Mouse (Mus musculus) embryo, embryonic 11 days (tissue): Measurements from ENCODE around the gene Arxes2.
"Not testable (repeated sequence)": the region's sequence is repeated elsewhere in the genome, so short reads cannot be mapped to it uniquely, and the experiment has no call there.

Experiments
- DNase-seq: peaks from one replicate; pipeline ENCODE4 v3.0.0-alpha.2; 2015

Arxes2 gene

GRCm38 (mm10) chrX:135993664-135994119 lies at the start of gene Arxes2:
TSS of gene Arxes2 (plus strand) at chrX:135993824.
- DNase-seq = not testable (repeated sequence)

DNA sequence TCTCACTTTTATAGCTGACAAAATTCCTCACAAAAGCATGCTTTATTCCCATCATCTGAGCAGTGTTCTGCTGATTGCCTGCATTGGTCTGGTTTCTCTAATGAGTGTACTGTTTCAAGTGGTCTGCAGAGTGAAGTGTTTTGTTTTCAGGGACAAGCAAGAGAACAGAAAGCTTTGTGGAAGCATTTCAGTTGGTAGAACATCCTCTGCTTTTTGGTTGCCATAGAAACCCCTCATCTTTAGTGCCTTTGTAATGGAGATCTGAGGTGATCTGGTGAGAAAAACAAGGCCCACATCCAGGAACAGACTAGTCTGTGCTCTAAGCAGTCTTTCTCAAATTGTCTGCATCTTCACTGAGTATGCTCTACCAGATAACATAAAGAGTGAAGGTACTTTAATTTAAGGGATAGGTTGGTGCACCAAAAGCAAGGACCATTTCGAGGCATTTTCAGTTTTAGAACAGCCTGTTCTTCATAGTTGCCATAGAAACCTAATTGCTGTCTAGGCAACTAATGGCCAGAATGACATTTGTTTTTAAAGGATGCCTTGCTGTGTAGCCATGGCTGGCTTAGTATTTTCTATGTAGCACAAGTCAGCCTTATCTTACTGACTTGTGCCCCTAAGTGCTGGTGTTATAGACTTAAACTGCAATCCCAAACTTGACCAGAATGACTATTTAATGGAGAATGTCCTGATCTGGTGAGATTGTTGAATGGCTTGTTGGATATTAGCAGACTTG lies 44.8 kb upstream of the Arxes2 start:
- peak; percentile 6 for DNase-seq

DNA sequence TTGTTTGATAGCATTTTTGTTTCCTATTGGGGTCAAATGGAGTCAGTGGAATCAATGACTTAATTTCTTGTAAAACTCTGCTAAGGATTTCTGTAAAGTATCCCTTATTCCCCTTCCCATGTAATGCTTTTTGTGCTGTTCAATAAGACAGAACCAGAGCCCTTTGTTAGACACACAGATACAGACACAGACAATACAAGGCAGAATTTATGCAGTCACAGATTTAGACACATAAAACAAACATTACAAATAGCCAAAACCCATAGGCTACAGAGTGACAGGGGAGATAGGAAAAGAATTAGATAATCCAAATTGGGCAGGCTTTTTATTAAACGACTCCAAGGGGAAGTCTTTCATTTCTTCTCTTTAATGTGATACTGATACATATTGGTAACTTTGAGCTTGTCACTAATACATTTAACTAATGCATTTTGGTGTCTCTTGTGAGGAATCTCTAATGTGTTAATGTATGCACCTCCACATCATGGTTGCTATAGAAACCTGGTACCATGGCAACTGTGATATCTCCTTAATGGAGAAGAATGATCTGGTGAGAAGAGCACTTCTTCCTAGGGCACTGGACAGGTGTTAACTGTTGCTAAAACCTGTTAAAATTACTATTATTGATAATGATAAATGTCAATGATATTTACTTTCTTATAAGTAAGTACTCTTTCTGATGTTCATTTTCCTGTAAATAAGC lies 36.5 kb upstream of the Arxes2 start:
- no peak for DNase-seq

- DNase-seq = no peak
These were observed 35.9 kb upstream of the Arxes2 start for GRCm38 (mm10) chrX:135957691-135958081.

DNA sequence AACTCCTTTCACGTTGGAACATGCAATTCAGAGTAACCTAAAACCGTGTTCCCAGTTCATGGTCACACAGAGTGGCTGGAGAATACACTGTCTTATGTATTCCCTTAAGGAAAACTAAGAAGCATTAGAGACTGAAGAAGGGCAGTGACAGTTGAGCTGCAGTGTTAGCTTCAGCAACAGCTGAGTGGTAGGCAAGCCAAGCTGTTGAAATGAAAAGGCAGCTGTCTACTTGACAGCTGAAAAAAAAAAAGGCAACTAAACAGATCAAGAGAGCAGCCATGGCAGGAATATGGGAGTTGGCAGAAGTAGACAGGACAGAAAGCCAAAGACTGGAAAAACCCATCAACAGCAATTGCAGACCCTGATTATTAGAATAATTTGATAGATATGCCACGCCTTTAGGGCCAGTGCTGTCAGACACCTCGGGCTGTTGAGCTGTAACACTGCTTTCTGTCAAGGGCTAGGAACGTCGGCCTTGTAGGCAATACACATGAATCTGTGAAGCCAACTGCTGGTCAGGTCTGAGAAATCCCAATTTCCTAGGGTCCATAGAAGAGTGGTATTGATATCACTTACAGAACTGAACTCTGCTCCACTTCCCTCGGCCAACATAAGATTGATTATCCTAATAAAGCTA lies 34.9 kb upstream of the Arxes2 start:
- no peak for DNase-seq

DNA sequence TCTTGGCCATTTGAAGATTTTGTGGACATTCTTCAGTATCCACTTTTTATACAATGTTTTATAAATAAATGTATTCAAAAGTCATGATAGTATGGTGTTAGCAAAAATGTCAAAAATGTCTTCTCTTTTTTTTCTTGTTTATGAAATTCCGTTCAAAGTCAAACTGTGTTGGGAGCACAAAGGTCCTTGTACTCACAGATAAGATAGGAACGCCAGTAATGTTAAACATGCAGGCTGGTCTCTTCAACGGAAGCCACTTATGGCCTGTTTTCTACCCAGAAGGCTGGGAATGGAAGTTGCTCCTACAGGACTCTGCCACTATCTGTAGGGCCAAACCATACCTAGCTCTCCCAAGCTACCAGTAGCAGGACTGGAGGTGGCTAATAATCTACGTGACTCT lies 34.1 kb upstream of the Arxes2 start:
- DNase-seq = no peak

DNA sequence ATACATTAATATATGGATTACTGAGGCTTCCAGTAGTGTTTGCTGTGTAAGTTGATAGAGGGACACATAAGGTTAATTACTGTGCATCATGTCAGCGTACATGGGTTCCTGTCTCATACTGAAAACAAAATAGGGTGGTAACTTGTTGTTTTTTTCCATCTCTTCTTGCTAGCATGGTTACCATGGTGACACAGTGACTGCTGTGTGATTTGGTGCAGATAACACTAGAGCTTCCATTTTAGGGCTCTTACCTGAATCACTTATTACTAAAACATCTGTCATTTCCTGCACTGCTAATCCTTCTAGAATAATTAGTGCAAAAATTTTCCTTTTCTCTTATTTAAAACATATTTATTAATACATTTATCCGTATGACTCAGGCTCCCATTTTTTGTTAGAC lies 31.3 kb upstream of the Arxes2 start:
- no peak for DNase-seq

- no peak for DNase-seq
These were observed 30.5 kb upstream of the Arxes2 start for GRCm38 (mm10) chrX:135963130-135963529.

DNA sequence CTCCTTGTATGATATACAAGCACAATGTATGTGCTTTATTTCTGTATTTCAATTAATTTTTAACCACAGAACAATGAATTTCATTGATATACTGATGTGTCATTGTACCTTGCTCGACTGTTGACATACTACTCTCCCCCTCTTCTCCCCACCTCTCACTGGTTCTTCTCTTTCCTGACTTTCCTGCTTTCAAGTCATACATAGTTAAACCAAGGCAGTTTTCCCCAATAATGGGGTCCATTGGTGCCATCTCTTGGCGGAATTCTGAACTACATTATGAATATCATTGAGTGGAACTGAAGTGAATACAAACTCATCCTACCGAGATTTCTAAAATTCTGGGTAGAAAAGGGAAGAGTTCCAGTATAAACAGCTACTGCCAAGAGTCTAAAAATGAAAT lies 30.0 kb upstream of the Arxes2 start:
- peak; percentile 66 for DNase-seq

DNA sequence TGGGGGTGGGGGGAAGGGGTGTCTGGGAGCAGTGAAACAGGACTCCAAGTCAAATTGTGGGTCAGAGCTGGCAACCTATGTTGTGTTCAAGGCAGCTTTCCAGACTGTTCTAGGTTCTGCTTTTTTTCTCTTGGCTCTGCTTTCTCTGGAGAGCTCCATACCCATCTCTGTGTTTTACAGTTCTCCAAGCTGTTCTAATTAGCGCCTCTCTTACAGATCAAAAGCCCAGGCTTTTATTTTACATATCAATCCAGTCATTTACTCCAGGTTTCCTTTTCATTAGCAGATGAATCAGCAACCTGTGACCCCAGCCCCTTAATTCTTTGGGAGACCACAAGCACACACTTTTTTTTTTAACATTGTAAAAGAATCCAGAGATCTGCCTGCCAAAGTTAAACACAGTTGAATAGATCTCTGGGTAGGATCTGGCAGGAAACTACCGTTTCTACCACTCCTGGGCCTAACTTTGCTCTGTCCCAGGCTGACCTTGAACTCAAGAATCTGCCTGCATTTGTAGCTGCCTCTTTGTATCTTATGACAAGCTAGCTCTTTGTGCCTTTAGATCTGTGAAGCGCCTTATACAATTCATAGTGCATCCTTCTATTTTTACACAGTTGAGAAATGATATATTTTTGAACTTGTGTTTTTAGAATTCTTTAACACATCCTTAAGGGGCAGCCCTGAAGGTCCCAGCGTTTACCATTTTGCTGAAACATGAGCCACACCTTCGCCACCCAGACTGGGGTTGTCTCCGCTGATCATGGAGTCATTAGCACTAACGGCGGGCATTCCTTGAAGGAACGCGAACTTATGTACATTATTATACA lies 19.8 kb upstream of the Arxes2 start:
- DNase-seq = no peak

DNA sequence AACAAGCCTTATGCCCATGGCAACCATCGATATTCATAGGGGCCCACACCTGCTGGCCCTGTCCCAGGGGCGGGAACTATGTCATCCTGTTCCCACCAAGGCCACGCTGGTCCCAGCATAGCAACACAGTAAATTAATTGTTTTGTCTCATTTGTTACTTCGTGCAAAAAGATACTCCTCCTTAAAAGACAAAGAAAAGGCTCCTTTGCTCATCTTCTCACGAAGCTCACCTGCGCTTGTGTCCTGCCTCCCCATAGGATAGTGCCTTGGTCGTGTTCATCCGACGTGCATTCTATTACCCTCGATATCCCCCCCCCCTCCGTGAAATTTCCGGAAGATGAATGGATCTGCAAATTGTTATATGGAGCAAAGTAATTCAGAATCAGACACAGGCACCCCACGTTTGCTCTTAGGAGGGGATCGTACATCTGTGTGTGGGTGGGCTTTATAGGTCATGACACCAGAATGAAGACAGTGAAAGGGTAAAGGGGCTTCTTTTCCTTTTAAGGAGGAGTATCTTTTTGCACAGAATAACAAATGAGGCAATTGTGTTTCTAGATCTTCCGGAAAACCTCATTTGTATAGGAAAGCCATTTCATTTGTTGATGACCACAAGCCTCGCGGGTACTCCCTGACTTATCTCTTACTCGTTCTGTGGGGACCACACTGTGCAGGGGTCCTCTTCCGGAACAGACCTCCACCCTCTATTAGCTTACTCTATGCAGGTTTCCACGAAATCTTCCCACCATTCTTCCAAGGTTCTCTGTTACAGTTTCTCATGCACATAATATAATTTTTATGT lies 19.0 kb upstream of the Arxes2 start:
- no peak for DNase-seq

DNA sequence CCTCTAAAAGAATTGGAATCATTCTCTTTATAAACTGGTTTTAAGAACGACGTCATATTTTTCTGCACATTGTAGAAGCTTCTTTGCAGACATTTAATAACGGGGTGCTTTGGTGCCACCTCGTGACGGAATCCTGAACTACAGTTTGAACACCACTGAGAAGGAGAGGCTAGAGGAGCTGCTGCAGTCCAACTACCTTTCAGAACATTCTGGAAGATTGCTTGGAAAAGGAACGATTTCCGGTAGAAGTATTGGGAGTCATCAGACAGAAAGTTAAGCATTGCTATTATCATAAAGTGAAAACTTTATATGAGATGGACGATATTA lies 18.4 kb upstream of the Arxes2 start:
- peak; percentile 57 for DNase-seq

DNA sequence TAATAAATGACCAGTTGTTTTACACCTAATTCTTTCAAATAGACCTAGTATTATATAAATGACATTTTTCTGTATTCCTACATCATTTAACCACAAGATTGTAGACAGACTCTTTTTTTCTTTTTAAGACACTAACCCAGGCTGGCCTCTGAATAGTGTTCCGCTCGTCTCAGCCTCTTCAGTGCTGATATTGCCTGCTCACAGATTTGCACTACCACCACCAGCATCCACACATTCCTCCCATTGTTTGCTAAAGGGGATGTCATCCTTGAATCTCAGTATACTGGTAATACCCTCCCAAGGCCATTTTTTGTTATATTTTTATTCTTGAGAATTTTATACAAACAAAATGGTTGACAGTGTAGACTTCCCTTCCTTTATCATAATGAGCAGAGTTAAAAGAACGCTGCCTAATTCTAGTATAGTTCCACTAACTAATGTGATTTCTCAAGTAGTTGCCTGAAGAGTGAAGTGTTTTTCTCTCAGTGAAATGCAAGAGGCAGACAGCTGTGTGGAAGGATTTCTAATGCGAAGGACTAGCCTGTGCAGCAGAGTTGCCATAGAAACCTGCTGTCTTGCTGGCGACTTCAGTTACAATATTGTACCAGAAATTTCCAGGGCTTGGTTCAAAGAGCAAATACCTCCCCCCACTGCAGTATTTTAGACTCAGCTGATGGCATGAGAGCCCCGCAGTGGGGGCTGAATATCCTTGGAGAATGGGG lies 8.9 kb upstream of the Arxes2 start:
- no peak for DNase-seq

- no peak for DNase-seq
These were observed 7.4 kb upstream of the Arxes2 start for GRCm38 (mm10) chrX:135986267-135986666.

DNA sequence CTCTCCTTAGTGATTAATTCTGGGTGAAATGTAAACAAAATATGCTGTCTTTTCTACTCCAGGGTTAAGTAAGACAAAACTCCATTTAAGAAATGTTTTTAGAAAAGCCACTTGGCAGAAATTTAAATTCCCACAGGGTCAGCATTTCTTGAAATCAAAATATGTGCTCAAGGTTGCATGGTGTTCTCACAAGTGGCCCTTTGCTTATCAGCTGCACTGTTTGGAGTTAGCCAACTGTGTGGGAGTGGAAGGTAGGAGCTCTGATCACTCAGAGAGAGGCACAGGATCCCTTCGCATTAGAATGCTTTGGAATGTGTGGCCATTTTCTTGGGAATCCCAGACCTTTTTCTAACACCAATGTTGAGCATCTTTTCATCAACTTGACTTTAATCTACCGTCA lies 3.0 kb upstream of the Arxes2 start:
- DNase-seq = no peak

DNA sequence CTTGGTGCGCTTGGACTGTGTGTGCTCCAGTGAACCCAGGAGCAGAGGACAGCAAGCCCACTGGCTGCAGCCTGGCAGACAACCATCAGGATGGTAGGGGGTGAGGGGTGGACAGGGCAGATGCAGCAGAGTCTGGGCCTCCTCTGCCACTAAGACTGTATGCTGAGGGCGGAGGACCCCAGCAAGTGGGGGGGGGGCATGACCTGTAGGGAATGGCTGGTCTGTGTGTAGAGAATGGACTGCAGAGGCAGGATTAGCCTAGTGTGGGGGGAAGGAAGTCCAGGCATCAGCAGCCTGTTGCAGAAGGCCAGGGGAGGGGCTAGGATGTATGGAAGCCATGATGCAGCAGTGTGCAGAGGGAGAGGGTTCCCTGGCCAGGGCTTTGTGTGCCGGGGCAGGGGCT lies 431 bp upstream of the Arxes2 start:
- DNase-seq = not testable (repeated sequence)

GRCm38 (mm10) chrX:136007199-136007843 lies 13.7 kb downstream of the Arxes2 start:
- DNase-seq = peak; percentile 7

GRCm38 (mm10) chrX:136014392-136014791 lies 20.8 kb downstream of the Arxes2 start:
- peak; percentile 46 for DNase-seq

DNA sequence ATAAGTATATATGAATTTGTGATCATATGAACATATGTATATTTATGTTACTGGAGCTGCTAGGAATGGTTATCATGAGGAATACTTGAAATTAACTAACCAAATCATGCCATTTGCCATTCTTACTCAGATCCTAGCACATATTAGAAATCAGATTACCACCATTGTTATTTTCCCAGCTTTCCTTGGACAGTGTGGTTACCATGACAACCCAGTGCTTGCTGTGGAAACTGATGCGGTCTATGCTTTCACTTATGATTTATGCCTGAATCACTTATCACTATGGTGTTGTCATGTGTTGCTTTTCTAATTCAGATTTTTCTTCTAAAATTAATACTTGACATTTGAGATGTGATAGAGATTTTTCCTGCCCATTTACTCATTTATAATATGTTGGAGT lies 36.7 kb downstream of the Arxes2 start:
- no peak for DNase-seq

- peak; percentile 33 for DNase-seq
These were observed 39.5 kb downstream of the Arxes2 start, which contains the start of gene Arxes1 for GRCm38 (mm10) chrX:136032799-136033763. TSS of gene Arxes1 (plus strand) at chrX:136033367.
